Mouse (Mus musculus): ENCODE data around the gene Vps53. TPM values are rescaled to one million over a fixed set of nuclear protein-coding genes. Genes with fewer than 3 reads are reported as not detected.

The Vps53 gene
- polyA plus RNA-seq, 1 experiment from 2014 or later: 35.1 TPM

DNA sequence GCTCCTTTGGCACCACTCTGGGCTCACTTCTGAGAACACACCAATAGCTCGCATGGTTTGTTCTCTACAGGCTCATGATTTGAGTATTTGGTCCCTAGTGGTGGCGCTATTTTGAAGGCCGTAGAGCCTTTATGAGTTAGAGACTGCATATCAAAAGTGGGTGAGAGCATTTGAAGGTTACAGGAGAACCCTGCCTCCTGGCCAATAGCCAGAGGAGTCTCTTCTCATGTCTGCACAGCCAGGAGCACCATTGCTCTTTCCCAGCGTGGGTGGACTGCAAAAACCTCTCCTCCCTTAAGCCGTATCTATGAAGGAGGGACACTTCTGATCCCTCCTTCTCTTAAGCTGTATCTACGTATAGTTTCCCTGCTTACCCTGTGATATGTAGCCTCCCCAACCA lies 102.1 kb downstream of the Vps53 start:
- no peak overlapping the region for H3K9ac ChIP-seq (ENCODE audit: low read length)
- no peaks in the 10 kb centered on the region for H3K27me3 ChIP-seq (ENCODE audit: control insufficient read depth, insufficient read depth, low read length)
- ATAC-seq (replicated peaks; ENCODE audit: extremely low read depth, insufficient read depth, low FRiP score): no peak
- no peak overlapping the region for H3K4me3 ChIP-seq (ENCODE audit: low read length)
- 77% methylated on average over 6 of the region's 6 CpGs for WGBS
- peaks cover 20% of the 10 kb centered on the region for H3K36me3 ChIP-seq (ENCODE audit: control insufficient read depth, insufficient read depth)
- H3K4me2 ChIP-seq (ENCODE audit: low read depth, low read length): no peak overlapping the region
- H3K4me1 ChIP-seq (ENCODE audit: control insufficient read depth, insufficient read depth, low read length): peaks cover 8% of the 10 kb centered on the region; the same call in 1 of the 2 replicates
- H3K9me3 ChIP-seq (replicated peaks; ENCODE audit: control insufficient read depth, low read length): no peaks in the 10 kb centered on the region
- no peak overlapping the region for H3K27ac ChIP-seq (ENCODE audit: low read length)

DNA sequence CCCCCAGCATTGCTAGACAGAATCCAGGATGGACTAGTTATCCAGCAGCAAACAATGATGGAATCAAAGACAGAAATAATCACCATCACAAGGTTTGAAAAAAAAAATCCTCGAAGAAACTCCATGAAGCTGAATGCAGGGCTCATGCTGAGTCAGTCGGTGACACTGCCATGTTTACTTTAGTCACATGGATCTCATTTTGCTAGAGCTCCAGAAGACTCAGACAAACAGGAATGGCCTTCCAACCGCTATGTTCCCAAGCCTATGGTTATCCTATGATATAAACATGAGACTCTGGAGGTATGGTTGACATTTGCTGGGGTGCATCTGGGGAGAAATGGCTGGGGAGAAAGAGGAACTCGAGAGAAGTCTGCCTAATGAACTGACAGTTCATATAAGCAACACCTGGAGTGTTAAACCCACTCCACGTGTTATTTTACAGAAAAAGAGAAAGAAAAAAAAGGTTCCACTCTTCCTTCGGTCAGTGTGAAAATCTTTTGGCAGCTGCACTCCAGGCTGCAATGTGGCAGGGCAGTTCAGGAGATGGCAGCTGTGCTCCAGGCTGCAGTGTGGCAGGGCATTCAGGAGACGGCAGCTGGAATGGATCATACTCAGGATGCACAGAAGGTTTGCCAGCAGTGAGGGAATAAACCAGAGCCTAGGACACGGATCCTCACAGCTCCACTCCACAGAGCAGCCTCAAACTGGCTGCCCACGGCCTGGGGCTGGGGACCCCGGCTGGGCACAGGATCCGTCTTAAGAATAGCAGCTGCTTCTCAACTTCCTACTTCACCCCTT lies 105.0 kb downstream of the Vps53 start:
- WGBS: 71% methylated on average over 11 of the region's 11 CpGs
- peaks cover 8% of the 10 kb centered on the region; the same call in 1 of the 2 replicates for H3K4me1 ChIP-seq (ENCODE audit: control insufficient read depth, insufficient read depth, low read length)
- no peaks in the 10 kb centered on the region for H3K27me3 ChIP-seq (ENCODE audit: control insufficient read depth, insufficient read depth, low read length)
- peaks cover 5% of the 10 kb centered on the region for H3K36me3 ChIP-seq (ENCODE audit: control insufficient read depth, insufficient read depth)
- H3K27ac ChIP-seq (ENCODE audit: low read length): no peak overlapping the region
- H3K9me3 ChIP-seq (replicated peaks; ENCODE audit: control insufficient read depth, low read length): no peaks in the 10 kb centered on the region
- no peak overlapping the region for H3K9ac ChIP-seq (ENCODE audit: low read length)
- no peak overlapping the region for H3K4me2 ChIP-seq (ENCODE audit: low read depth, low read length)
- no peak overlapping the region for H3K4me3 ChIP-seq (ENCODE audit: low read length)
- no peak for ATAC-seq (replicated peaks; ENCODE audit: extremely low read depth, insufficient read depth, low FRiP score)

DNA sequence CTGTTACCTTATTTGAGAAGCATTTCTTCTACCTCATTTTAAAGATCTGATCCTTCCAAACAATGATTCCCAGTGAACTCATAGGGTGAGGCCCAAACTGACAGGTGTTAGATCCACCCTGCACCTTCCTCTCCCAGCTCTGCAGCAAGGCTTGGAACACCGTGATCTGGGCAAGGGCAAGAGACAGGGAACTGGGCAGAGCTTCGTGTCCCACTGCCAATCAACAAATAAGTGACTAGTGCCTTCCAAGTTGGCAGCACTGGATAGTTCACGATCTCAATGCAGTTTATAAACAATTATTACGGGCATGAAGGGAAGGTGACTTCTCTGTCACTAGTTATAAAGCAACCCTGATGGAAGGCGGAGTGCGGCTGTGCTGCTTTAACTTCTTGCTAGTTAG lies 109.6 kb downstream of the Vps53 start:
- ATAC-seq (replicated peaks; ENCODE audit: extremely low read depth, insufficient read depth, low FRiP score): no peak
- WGBS: 82% methylated on average over 6 of the region's 6 CpGs

DNA sequence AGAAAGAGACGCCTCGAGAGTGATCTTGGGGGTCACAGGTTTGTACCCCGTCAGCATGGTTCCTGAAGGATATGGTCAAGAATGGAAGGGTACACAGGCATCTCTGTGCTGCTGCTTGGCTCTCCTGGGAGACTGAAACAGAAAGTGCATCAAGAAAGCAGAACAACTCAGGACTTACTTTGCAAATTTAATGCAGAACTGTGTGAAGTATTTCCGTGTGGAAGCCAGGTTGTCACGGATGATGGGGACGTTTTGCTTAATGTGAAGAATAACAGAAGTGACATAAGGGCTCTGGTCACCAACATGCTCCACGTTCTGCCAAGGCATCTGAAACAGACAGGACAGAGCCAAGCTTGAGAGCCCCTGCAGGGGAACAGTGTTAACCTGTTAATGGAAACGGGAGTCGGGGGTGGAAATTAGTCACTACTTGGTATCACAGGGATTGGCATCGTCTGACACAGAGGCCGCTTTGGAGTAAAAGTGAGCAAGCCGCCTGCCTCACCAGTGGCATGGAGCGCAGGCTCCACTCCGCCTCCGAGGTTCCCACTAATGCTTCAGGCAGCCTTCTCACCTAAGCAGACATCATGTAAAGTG lies 112.8 kb downstream of the Vps53 start:
- no peak overlapping the region for H3K4me2 ChIP-seq (ENCODE audit: low read depth, low read length)
- whole genome bisulfite sequencing: 79% methylated on average over 15 of the region's 15 CpGs
- ATAC-seq (replicated peaks; ENCODE audit: extremely low read depth, insufficient read depth, low FRiP score): no peak

More for the DNA sequence above, 109.6 kb downstream of the Vps53 start:
- H3K36me3 ChIP-seq (ENCODE audit: control insufficient read depth, insufficient read depth): no peaks in the 10 kb centered on the region
- H3K4me2 ChIP-seq (ENCODE audit: low read depth, low read length): no peak overlapping the region
- H3K9ac ChIP-seq (ENCODE audit: low read length): no peak overlapping the region
- H3K27me3 ChIP-seq (ENCODE audit: control insufficient read depth, insufficient read depth, low read length): no peaks in the 10 kb centered on the region
- peaks cover 19% of the 10 kb centered on the region for H3K4me1 ChIP-seq (ENCODE audit: control insufficient read depth, insufficient read depth, low read length)
- H3K27ac ChIP-seq (ENCODE audit: low read length): no peak overlapping the region
- H3K9me3 ChIP-seq (replicated peaks; ENCODE audit: control insufficient read depth, low read length): no peaks in the 10 kb centered on the region
- H3K4me3 ChIP-seq (ENCODE audit: low read length): no peak overlapping the region

DNA sequence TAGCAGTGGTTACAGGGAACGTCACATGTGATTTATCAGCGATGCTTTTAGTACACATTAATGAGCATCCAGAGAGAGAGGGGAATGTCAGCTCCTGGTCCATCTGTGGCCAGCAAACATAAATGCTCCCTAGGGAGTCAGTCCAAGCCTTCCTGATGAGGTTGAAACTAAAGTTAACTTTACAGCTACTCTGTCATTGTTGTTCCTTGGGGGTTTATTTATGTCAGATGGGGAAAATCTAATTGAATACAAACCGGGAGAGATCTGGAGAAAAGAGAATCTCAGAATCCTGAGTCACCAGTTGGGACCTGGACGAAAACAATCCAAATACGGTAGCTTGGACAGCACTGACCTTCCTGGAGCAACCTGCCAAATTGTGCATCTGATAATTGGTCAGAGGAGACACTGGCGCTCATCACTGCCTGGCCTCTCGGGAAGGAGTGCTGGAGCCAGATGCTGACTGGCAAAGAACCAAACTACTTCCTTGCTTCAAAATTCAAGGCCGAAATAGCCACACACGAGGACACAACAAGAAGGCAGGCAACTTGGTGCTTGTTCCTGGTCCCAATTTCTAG lies 113.8 kb downstream of the Vps53 start:
- Histone ChIP-seq H3K4me3 (ENCODE audit: low read length) (no peak overlapping the region), H3K9me3 (replicated peaks; ENCODE audit: control insufficient read depth, low read length) (no peaks in the 10 kb centered on the region), H3K36me3 (ENCODE audit: control insufficient read depth, insufficient read depth) (peaks cover 4% of the 10 kb centered on the region; the same call in 1 of the 2 replicates), H3K9ac (ENCODE audit: low read length) (no peak overlapping the region), H3K4me1 (ENCODE audit: control insufficient read depth, insufficient read depth, low read length) (peaks cover 15% of the 10 kb centered on the region), H3K27me3 (ENCODE audit: control insufficient read depth, insufficient read depth, low read length) (no peaks in the 10 kb centered on the region), H3K4me2 (ENCODE audit: low read depth, low read length) (no peak overlapping the region), H3K27ac (ENCODE audit: low read length) (no peak overlapping the region)
- WGBS: 59% methylated on average over 9 of the region's 9 CpGs
- no peak for ATAC-seq (replicated peaks; ENCODE audit: extremely low read depth, insufficient read depth, low FRiP score)

More for the DNA sequence above, 112.8 kb downstream of the Vps53 start:
- no peaks in the 10 kb centered on the region for H3K27me3 ChIP-seq (ENCODE audit: control insufficient read depth, insufficient read depth, low read length)
- H3K4me1 ChIP-seq (ENCODE audit: control insufficient read depth, insufficient read depth, low read length): peaks cover 15% of the 10 kb centered on the region
- no peak overlapping the region for H3K27ac ChIP-seq (ENCODE audit: low read length)
- peaks cover 4% of the 10 kb centered on the region; the same call in 1 of the 2 replicates for H3K36me3 ChIP-seq (ENCODE audit: control insufficient read depth, insufficient read depth)
- H3K9me3 ChIP-seq (replicated peaks; ENCODE audit: control insufficient read depth, low read length): no peaks in the 10 kb centered on the region
- no peak overlapping the region for H3K9ac ChIP-seq (ENCODE audit: low read length)
- H3K4me3 ChIP-seq (ENCODE audit: low read length): no peak overlapping the region

DNA sequence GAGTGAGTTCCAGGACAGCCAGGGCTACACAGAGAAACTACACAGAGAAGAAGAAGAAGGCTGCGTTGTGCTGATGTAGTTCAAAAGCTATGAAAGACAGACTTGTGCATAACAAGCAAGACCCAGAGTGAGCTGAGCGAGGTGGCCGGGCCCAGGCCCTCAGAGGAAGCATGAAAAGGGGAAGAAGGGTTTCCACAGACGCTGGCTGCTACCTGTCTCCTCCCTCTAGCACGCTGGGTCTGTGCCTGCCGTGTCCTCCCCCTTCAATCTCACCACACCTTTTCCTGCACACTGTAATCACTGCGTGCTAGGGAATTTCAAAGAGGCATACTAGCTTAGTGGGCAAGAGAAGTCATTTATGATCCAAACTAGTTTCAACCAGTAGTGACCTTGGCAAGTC lies 115.0 kb downstream of the Vps53 start:
- no peak for ATAC-seq (replicated peaks; ENCODE audit: extremely low read depth, insufficient read depth, low FRiP score)
- Histone ChIP-seq H3K4me1 (ENCODE audit: control insufficient read depth, insufficient read depth, low read length) (peaks cover 17% of the 10 kb centered on the region), H3K27me3 (ENCODE audit: control insufficient read depth, insufficient read depth, low read length) (no peaks in the 10 kb centered on the region), H3K9me3 (replicated peaks; ENCODE audit: control insufficient read depth, low read length) (no peaks in the 10 kb centered on the region), H3K4me2 (ENCODE audit: low read depth, low read length) (no peak overlapping the region), H3K9ac (ENCODE audit: low read length) (no peak overlapping the region), H3K36me3 (ENCODE audit: control insufficient read depth, insufficient read depth) (peaks cover 4% of the 10 kb centered on the region; the same call in 1 of the 2 replicates), H3K4me3 (ENCODE audit: low read length) (no peak overlapping the region), H3K27ac (ENCODE audit: low read length) (no peak overlapping the region)
- 74% methylated on average over 7 of the region's 7 CpGs for WGBS

DNA sequence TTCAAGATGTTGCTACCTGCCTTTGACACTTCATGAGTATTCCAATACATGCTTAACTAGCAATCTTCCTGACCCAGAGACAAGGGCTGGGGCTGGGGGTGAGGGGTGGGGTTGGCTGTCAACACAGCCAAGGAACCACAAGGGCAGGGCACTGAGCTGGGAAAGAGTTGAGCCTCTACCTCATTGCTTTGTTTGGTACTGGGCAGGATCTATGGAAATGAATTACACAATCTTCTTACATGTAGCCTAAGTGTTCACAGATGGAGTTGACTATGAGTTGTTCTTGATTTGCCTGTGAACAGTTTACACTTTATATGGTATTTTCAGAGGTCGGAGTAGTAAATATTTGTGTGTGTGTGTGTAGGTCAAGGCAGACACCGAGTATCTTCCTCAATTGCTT lies 118.5 kb downstream of the Vps53 start:
- H3K4me1 ChIP-seq (ENCODE audit: control insufficient read depth, insufficient read depth, low read length): peaks cover 13% of the 10 kb centered on the region
- no peaks in the 10 kb centered on the region for H3K27me3 ChIP-seq (ENCODE audit: control insufficient read depth, insufficient read depth, low read length)
- no peak overlapping the region for H3K4me3 ChIP-seq (ENCODE audit: low read length)
- no peak overlapping the region for H3K27ac ChIP-seq (ENCODE audit: low read length)
- no peak overlapping the region for H3K4me2 ChIP-seq (ENCODE audit: low read depth, low read length)
- ATAC-seq (replicated peaks; ENCODE audit: extremely low read depth, insufficient read depth, low FRiP score): no peak
- H3K36me3 ChIP-seq (ENCODE audit: control insufficient read depth, insufficient read depth): peaks cover 4% of the 10 kb centered on the region; the same call in 1 of the 2 replicates
- no peak overlapping the region for H3K9ac ChIP-seq (ENCODE audit: low read length)
- no peaks in the 10 kb centered on the region for H3K9me3 ChIP-seq (replicated peaks; ENCODE audit: control insufficient read depth, low read length)
- 91% methylated on average over 2 of the region's 2 CpGs for WGBS

DNA sequence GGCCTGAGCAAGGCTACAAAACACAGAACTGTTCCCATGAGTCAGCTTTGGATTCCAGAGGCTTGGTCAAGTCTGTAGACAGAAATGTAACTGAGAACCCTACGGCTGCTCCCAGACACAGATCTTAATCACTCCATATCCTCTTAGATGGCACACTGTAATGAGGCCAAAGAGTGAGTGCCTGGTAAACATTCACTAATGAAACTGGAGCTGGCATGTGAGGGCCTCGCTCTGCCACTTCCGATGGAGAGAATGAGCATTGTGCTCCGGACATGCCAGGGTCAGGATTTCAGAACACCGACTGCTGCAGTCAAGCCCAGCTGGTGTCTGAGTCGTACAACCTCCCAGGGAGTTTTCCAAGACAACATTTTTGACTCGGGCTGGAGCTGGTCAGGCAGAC lies 119.5 kb downstream of the Vps53 start:
- 59% methylated on average over 7 of the region's 7 CpGs for WGBS
- no peak overlapping the region for H3K4me3 ChIP-seq (ENCODE audit: low read length)
- H3K4me2 ChIP-seq (ENCODE audit: low read depth, low read length): no peak overlapping the region
- no peak overlapping the region for H3K9ac ChIP-seq (ENCODE audit: low read length)
- peaks cover 4% of the 10 kb centered on the region; the same call in 1 of the 2 replicates for H3K36me3 ChIP-seq (ENCODE audit: control insufficient read depth, insufficient read depth)
- H3K9me3 ChIP-seq (replicated peaks; ENCODE audit: control insufficient read depth, low read length): no peaks in the 10 kb centered on the region
- no peaks in the 10 kb centered on the region for H3K27me3 ChIP-seq (ENCODE audit: control insufficient read depth, insufficient read depth, low read length)
- ATAC-seq (replicated peaks; ENCODE audit: extremely low read depth, insufficient read depth, low FRiP score): no peak
- H3K27ac ChIP-seq (ENCODE audit: low read length): peak overlapping the region; percentile 4; the same call in 1 of the 2 replicates
- H3K4me1 ChIP-seq (ENCODE audit: control insufficient read depth, insufficient read depth, low read length): peaks cover 7% of the 10 kb centered on the region; the same call in 1 of the 2 replicates

DNA sequence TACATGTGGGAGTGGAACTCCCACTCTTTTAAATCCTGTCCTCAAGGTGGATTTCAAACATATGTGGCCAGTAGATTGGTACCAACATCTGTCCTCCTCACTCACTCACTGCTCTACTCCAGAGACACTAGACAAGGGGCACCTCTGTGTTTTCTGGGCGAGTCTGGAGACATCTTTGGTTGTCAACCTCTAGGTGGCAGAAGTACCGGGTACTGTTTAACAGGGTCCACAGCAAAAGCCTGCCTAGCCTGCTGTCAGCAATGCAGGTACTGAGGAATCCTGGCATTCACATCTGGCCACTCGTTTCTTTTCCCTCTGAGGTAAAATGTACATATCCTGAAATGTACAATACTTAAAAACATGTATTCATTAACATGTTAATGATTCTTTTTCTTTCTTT lies 123.0 kb downstream of the Vps53 start:
- Histone ChIP-seq H3K4me1 (ENCODE audit: control insufficient read depth, insufficient read depth, low read length) (peaks cover 2% of the 10 kb centered on the region; the same call in 1 of the 2 replicates), H3K9ac (ENCODE audit: low read length) (no peak overlapping the region), H3K36me3 (ENCODE audit: control insufficient read depth, insufficient read depth) (no peaks in the 10 kb centered on the region), H3K27me3 (ENCODE audit: control insufficient read depth, insufficient read depth, low read length) (no peaks in the 10 kb centered on the region), H3K9me3 (replicated peaks; ENCODE audit: control insufficient read depth, low read length) (no peaks in the 10 kb centered on the region), H3K4me2 (ENCODE audit: low read depth, low read length) (no peak overlapping the region), H3K4me3 (ENCODE audit: low read length) (no peak overlapping the region), H3K27ac (ENCODE audit: low read length) (no peak overlapping the region)
- ATAC-seq (replicated peaks; ENCODE audit: extremely low read depth, insufficient read depth, low FRiP score): no peak
- 24% methylated on average over 3 of the region's 3 CpGs for WGBS

All from heart, embryonic 16.5 days (tissue).